Mouse (Mus musculus): ENCODE results near the gene Kcmf1.
"Not testable (repeated sequence)": the region's sequence is repeated elsewhere in the genome, so short reads cannot be mapped to it uniquely, and the experiment has no call there.

The Kcmf1 gene

DNA sequence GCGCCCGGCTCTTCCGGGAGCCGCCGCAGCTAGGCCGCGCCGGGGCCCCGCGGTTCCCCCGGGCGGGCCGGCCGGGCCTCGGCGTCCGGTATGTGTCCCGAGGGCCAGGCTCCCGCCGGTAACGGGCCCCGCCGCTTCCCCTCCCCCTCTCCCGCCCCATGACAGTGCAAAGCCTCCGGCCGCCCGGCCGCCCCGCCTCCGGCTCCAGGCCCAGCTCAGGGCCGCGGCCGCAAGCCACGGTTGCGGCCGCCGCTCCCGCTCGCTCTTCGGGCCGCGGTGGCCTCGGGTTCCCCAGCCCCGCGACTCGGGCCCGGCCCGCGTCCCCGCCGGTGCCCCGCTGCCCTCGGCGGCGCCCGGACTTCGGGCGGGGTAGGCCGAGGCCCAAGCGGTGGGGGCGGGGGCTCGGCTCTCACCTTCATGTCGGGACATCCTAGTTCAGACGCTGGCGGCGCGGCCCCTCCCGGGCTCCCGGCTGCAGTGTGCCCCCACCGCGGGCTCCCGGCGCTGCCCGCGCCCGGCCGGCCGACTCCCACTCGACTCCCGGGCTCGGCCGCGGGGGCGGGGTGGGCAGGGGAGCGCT lies 488 bp downstream of the Kcmf1 start:
- DNase-seq (ENCODE audit: low spot score in 2 of 2): peak; percentile 47 to 58

DNA sequence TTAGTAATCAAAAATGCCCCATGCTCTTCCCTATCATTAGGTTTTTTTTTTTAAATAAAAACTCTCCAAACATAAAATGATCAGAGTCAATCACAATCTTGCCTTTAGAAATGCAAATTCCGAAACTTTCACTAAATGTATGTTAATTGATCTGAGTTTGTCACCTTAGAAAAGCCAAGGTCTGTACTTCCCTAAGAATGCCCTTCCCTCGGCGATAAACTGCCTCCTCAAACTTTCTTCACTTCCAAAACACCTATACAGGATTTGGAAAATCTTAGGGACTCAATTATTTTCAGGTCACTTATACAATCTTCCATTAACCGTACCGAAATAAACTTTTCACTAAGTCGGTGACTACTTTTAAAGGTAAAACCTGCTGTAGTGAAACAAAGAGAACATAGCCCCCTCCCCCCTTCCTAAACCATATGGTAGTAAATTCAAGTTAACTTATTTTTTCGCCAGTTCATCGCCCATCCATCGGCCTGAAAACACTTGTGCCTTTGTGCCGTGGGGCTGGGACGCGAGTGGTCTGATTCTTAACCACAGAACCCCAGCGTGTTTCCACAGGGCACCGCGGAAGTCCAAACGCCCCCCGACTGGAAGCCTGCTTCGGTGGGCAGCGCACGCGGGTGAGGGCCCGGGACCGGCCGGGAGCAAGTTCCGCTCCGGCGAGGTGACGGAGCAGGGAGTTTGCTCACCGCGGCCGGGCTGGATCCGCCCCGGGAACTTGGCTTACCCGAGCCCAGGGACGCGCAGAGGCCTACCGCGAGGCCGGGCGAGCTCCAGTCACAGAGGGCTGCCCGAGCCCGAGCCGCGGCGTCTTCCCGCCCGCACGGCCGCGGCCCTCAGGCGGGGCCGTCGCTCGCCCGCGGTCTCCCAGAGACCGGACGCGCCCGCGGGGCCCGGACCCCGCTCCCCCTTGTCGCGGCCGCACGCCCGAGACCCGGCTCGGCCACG lies 1.3 kb downstream of the Kcmf1 start:
- peak; percentile 54 to 66 for DNase-seq (ENCODE audit: low spot score in 2 of 2)

DNA sequence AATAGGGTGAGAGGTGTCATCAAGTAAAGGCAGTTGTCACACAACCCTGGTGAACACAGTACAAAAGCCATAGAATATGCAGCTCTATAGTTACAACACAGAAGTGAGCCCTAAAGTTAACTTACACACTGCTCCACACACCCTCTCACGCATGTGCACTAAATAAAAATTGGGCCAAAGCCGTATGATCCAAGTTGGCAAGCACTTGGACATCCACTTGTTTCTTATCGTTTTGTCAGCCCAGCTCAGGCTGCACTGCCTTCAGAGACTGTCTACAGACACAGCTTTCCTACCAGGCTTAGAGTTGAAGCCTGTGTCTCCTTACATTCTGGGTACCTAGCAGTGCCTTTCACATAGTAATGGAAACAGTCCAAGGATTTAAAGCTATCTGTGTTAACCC lies 4.8 kb downstream of the Kcmf1 start:
- DNase-seq (ENCODE audit: low spot score in 2 of 2): no peak

DNA sequence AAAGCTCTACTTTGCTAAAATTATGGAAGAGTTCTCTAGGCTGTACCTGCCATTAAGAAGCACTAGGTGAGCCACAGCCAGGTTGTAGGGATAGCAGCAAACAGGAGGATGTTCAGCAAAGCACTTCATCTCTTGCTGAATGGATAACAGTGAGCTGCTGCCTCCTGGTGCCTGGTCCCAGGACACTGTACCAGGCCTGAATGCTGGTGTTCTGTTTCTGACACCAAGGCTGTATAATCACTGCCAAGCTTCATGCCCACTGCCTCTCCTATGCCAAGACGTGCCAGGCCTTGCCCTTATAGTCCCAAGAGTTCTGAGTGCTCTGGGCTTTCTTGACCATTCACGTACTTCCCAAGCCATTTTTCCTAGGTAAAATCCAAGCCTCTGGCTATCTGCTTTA lies 8.5 kb downstream of the Kcmf1 start:
- DNase-seq (ENCODE audit: low spot score in 2 of 2): no peak

DNA sequence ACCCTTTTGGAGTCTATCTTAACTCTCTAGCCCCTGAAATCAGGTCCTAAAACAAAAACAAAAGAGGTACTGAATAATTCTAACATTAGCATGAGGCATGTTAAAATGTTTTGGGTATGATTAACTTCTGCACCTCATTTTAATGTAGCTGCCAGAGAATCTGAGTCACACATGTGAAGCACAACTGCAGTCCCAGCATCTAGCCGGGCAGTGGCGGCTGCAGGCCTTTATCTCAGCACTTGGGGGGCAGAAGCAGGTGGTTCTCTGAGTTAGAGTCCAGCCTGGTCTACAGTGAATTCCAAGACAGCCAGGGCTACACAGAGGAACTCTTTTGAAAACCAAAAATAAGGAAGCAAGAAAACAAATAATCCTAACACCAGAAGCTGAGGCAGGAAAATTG lies 11.1 kb downstream of the Kcmf1 start:
- no peak for DNase-seq (ENCODE audit: low spot score in 2 of 2)

DNA sequence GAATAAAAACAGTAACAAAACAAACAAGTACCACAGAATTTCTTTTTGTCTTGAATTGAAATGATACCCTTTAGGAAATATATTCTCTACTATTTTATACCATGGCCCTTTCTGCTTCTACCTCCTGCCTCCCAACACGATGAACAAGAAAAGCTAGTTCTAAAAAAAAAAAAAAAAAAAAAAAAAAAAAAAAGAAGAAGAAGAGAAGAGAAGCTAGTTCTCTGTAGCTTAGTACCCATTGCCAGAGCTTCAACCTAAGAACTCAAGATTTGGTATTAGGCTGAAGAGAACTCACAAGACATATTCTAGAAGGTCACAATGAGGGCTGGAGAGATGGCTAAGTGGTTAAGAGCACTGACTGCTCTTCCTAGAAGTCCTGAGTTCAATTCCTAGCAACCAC lies 14.5 kb downstream of the Kcmf1 start:
- DNase-seq (ENCODE audit: low spot score in 2 of 2): no peak

DNA sequence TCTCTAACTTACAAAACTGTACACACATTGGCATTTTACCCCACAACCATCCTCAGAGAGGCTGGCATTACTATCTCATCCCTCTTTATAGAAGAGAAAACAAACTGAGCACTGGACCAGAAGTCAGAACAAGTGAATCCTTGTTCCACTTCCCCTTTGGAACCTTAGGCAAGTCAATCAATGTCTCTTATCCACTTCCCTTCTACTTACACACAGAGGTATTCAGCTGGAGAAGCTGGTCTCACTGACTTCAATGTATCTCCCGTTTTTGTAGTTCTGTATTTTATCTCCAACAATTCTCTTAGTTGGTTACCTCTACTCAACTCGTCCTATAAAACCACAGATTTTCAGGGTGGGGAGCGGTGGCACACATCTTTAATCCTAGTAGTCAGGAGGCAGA lies 15.0 kb downstream of the Kcmf1 start:
- DNase-seq (ENCODE audit: low spot score in 2 of 2): no peak

DNA sequence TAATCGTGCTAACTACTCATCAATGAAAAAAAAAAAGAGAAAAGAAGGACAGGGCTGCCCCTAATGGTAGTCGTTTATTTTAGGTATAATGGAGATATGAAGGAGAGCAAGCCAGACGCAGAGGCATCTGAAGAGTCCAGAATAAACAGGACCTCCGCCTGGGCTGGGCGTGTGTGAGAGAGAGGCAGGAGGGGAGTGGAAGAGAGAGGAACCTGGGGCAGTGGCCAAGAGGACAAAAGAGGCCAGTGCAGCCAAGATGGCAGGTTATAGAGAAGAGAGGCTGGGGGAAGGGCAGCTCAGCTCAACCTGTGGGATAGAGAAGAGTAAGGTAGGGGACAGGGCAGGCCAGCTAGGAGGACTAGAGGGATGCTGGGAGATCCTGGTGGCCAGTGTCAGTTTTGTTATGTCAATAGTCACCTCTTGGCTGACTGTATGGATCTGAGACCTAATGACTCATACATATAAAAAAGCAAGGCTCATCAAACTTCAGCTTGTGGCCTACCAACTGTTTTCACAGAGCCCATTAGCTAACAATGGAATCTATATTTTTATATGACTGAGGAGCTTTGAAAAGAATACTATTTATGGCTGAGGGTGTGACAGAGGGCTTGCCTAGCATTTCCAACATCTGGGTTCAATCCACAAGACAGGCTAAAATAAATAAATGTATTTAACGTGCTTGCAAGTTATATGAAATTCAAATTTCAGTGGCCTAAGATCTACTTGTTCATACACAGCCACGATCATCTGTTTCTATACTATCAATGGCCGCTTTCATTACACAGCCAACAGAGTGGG lies 16.9 kb downstream of the Kcmf1 start:
- DNase-seq (ENCODE audit: low spot score in 2 of 2): no peak

DNA sequence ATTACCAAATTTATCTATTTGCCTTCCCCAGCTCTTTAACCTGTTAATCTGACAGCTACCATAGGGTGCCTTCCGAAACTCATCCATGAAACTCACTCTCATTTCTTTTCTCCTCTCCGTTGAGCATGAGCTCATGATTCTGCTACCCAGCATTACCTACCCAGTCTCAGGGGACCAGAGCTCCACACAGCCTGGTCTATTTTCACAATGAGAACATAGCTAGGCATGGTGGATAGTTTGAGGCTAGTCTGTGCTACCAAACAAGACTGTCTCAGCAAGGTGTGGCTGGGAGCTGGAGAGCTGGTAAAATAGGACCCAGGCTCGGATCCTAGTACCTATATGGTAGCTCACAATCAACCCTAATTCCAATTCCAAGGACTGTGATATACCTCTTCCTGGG lies 17.6 kb downstream of the Kcmf1 start:
- no peak for DNase-seq (ENCODE audit: low spot score in 2 of 2)

DNA sequence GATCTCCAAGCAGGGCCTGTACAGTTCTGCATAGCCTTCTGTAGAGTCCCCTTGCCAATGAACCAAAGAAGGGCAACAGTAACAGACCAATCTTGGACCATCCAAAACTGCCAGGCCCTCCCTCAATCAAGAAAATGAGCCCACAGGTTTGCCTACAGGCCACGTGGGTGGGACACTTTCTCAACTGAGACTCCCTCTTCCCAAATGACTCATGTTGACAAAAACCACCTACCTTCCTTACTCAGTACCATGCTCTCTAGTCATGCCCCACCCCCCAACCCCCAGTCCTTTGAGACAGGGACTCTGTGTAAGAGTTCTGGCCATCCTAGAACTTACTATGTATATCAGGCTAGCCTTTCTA lies 18.2 kb downstream of the Kcmf1 start:
- no peak for DNase-seq (ENCODE audit: low spot score in 2 of 2)

DNA sequence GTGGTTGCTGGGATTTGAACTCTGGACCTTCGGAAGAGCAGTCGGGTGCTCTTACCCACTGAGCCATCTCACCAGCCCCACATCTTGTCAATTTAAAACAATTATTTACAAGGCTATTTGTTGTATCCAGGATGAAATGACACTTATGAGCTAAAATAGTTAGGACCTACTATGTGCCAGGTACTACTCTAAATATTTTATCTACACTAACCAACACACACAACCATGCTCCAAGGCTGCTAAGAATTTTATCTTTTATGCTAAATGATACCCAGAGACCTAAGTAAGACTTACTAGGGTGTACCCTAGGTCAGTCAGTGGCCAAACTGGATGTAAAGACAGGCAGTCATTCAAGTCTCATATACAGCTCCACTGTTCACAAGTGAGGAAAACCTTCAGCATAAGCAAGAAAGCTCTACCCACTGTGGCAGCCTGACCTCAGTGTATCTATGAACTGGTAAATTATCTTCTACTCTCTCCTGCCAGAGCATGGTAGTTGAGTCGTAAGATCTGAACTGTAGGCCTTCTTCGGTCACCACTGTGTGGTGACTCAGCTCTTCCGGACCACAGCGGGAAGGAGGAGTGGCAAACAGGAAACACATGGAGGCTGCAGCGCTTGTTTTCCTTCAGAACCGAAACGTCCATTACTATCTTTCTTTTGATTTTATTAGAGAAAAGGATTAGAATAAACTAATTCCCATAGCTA lies 18.7 kb downstream of the Kcmf1 start:
- DNase-seq (ENCODE audit: low spot score in 2 of 2): no peak

DNA sequence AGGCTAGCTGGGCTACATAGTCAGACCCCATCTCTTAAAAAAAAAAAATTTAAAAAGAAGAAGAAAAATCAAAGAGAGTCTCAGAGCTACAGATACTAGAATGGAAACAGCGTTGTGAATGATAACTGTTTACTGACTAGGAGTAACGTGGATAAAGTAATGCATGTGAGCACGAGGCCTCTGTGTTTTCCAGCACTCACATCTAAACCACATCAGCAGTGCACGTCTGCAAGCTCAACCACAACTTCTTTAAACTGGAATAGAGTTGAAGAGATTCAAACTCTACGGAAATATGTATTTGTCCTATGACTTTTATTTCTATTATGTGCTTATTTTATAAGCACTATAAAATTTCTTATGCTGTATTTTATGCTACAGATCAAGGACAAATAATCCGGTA lies 23.1 kb downstream of the Kcmf1 start:
- no peak for DNase-seq (ENCODE audit: low spot score in 2 of 2)

DNA sequence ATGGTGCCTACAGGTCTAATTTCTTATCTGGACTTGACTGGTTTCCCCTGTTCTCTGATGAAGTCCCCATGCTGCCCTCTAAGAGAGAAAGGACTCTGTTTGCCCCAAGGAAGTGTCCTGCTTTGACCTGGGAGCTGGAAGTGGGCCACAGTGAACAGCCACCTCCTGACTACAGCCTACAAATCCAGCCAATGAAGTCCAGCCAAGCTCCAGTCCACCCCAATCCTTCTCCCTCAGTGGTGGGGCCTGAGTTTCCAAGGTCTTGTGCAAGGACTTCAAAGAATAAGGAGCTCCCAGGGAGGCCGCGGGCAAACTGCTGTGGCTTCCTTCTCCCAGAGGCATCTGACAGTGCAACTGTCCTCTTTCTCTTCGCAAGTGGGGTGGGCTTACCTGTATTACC lies 26.4 kb downstream of the Kcmf1 start:
- DNase-seq (ENCODE audit: low spot score in 2 of 2): no peak

DNA sequence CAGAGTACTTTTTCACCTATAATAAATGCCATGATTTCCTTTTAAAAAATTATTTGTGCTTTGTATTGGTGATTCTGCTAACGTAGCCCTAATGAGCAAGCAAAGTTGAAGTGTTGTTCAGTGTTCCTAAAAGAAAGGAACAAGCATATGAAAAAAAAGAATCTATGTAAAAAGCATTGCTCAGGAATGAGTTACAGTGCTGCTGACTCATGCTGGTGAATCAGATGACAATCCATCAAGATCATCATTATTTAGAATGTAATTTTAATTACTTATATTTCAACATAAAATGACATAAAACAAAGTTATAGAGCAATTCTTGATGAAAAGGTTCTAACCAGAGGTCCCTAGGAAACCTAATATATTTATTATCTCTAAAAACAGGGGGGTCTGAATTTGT lies 27.5 kb downstream of the Kcmf1 start:
- no peak for DNase-seq (ENCODE audit: low spot score in 2 of 2)

DNA sequence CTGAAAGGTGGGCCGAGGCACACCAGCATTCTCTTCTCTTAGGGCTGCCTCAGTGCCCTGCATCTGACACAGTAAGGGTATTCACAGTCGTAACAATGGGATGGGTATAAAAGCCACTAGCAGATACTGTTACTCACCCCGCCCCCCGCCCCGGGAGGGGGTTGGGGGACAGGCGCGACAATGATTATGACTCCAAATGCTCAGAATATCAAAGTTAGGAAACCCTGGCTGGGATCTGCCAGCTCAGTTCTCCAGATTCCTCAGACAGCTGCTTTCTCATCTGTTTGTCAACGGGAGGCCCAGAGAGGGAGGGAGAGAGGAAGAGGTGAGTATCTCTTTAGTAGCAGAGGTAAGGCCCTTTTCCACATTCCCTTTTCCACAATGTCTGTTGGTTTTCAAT lies 30.2 kb downstream of the Kcmf1 start:
- no peak for DNase-seq (ENCODE audit: low spot score in 2 of 2)

DNA sequence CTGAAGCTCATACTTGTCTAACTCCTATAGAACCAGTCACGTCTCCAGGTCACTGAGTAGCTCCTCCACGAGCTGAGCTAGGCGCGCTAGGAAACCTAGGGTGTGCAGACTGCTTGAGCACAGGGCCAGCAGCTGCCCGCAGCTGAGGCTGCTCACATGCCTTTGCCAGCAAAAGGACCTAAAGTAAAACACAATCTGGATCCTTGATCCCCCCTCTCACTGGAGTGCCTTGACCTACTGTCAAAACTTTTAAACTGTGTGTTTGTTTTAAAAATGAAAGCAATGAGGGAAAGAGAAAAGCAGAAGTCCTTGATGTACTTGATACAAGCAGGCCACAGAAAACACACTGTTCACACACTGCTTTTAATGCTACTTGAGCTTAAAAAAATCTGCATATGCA lies 31.1 kb downstream of the Kcmf1 start:
- no peak for DNase-seq (ENCODE audit: low spot score in 2 of 2)

DNA sequence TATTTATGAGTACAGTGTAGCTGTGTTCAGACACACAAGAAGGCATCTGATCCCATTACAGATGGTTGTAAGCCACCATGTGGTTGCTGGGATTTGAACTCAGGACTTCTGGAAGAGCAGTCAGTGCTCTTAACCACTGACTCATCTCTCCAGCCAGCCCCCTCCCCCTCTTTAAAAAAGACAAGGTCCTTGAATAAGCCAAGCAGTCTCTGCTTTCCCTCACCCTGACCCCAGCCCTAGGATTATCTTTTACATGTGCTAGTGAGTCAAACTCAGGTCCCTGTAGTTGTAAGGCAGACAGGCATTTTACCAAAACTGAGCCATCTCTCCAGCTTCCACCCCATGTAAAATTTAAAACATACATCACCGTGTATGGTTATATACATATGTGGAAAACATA lies 32.0 kb downstream of the Kcmf1 start:
- DNase-seq (ENCODE audit: low spot score in 2 of 2): no peak

DNA sequence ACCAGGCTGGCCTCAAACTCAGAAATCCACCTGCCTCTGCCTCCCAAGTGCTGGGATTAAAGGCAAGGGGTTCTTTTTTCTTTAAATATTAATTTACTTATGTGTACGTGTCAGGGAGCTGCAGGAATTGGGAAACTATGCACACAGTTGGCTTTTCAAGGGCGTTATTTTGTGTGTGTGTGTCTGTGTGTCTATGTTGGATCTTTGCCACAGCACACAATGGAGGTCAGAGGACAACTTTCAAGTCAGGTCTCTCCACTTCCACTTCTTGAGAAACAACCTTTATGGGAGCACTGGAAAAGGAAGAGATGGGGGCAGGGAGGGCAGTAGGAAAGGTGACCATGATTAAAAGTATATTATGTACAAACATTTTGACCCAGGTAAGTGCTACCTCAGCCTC lies 33.5 kb downstream of the Kcmf1 start:
- DNase-seq (ENCODE audit: low spot score in 2 of 2): no peak

DNA sequence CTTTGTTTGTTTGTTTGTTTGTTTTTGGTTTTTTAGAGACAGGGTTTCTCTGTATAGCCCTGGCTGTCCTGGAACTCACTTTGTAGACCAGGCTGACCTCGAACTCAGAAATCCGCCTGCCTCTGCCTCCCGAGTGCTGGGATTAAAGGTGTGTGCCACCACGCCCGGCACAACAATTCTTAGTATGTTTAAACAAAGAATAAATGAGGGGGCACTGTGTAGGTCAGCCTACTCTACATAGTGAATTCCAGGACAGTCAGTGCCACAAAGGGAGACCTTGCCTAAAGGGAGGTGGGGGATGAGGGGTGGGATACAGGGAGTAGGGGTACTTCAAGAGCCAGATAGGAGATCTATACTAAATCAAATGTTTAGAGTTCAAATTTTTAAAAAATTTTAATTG lies 37.1 kb downstream of the Kcmf1 start:
- not testable (repeated sequence) for DNase-seq (ENCODE audit: low spot score in 2 of 2)

DNA sequence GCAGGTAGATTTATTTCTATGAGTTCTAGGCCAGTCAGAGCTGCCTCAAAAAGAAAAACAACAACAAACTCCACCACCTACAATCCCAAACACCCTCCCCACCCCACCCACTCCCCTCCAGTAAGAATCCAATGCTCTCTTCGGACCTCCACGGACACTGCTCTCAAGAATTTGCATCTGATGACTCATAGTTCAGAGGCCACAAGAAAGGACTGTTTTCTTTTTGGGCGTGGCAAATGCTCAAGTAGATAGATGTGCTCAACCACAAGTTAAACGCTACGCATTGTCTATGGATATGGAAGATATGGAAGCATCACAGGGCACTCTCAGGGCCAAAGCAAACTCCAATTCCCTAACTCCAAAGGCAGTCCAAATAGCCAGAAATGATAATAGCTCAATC lies 45.5 kb downstream of the Kcmf1 start:
- DNase-seq (ENCODE audit: low spot score in 2 of 2): no peak

DNA sequence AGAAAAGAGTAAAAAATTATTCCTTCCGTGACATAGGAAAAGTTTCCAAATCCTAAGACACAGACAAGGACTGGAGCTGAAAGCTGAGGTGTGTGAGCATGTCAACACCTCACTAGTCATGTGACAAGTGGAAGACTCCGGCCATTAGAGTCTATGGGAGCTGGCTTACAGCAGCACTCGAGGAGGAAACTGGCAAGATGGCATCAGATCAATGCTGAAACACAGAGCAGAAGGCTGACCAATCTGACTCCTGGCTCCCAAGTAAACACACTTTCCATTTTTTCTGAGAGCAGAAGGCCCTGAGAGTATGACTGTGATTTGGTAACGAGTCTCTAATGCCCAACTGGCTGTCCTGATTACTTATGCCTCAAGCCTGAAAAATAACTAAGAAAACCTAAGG lies 47.6 kb downstream of the Kcmf1 start:
- DNase-seq (ENCODE audit: low spot score in 2 of 2): no peak

DNA sequence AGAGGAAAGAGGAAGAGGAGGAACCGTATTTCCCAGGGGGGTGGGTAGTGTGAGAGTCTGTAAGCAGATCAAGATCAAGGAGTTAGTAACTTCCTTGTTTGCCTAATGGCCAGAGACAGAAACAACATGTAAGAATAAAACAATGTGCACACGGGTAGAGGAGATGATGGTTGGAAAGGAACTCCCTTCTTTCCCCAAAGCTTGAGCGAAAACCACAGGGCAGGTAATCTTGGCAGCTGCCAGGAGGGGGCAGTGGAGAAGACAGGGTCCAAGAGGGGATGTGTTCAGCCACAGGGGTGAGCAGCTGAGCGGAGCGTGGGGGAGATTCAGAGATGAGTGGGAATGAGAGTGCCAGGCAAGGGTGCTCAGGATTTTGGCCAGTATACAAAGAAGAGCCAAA lies 48.1 kb downstream of the Kcmf1 start:
- DNase-seq (ENCODE audit: low spot score in 2 of 2): peak in 1 of 2 experiments; percentile 26

All from spleen, postnatal 14 days (tissue).